Mouse (Mus musculus) myocyte (in vitro differentiated cells): ENCODE measurements around the gene Ddx6. TPM values are rescaled to one million over a fixed set of nuclear protein-coding genes. Genes with fewer than 3 reads are reported as not detected.

Source experiments
- H3K27me3 ChIP-seq: one replicate; pipeline ENCODE4 v1.6.1; 2011; ENCODE audit not compliant: control insufficient read depth, insufficient read depth, insufficient read length
- H3K36me3 ChIP-seq: one replicate; pipeline ENCODE4 v1.6.1; 2011; ENCODE audit not compliant: control insufficient read depth, insufficient read depth
- H3K4me2 ChIP-seq: one replicate; pipeline ENCODE4 v1.6.1; 2011; ENCODE audit warnings: low read depth, control low read depth
- H3K4me3 ChIP-seq: one replicate; pipeline ENCODE4 v1.5.1; 2011; ENCODE audit warnings: mild to moderate bottlenecking, control low read depth, moderate library complexity
- H3K79me2 ChIP-seq: one replicate; pipeline ENCODE4 v1.6.1; 2011; ENCODE audit not compliant: control insufficient read depth, insufficient read depth
- H3ac ChIP-seq: one replicate; pipeline ENCODE4 v1.6.1; 2011; ENCODE audit not compliant: control insufficient read depth, insufficient read length
- CEBPB ChIP-seq: IDR thresholded peaks from 2 replicates; pipeline ENCODE4 v1.6.1; 2011; ENCODE audit warnings: mild to moderate bottlenecking, moderate library complexity; ENCODE audit not compliant: poor library complexity, insufficient read depth, severe bottlenecking
- E2F4 ChIP-seq: IDR thresholded peaks from one replicate; pipeline ENCODE4 v1.6.1; 2011; ENCODE audit warnings: mild to moderate bottlenecking, control low read depth, moderate library complexity; ENCODE audit not compliant: insufficient read depth
- MAX ChIP-seq: IDR thresholded peaks from one replicate; pipeline ENCODE4 v1.6.1; 2011; ENCODE audit warnings: low read depth, mild to moderate bottlenecking, control low read depth
- MYOD1 ChIP-seq, 3 experiments: IDR thresholded peaks; one replicate each; pipeline ENCODE4 v1.6.1; 2011; ENCODE audit warnings: control low read depth in 2 of 3, low read depth in 2 of 3, mild to moderate bottlenecking in 2 of 3, moderate library complexity in 1 of 3; ENCODE audit not compliant: insufficient read length in 2 of 3, control insufficient read depth in 1 of 3
- MYOG ChIP-seq, 3 experiments: IDR thresholded peaks; one replicate each; pipeline ENCODE4 v1.6.1; 2011; ENCODE audit warnings: control low read depth in 2 of 3, low read depth in 2 of 3, mild to moderate bottlenecking in 2 of 3; ENCODE audit not compliant: insufficient read length in 2 of 3, control insufficient read depth in 1 of 3, insufficient read depth in 1 of 3
- POLR2A ChIP-seq: IDR thresholded peaks from one replicate; pipeline ENCODE4 v1.6.1; 2011; ENCODE audit warnings: low read depth, mild to moderate bottlenecking, control low read depth, moderate library complexity; ENCODE audit not compliant: insufficient read length
- POLR2AphosphoS2 ChIP-seq: IDR thresholded peaks from one replicate; pipeline ENCODE4 v1.6.1; 2011; ENCODE audit warnings: low read depth, control low read depth; ENCODE audit not compliant: insufficient read length
- REST ChIP-seq: IDR thresholded peaks from one replicate; pipeline ENCODE4 v1.6.1; 2011; ENCODE audit warnings: mild to moderate bottlenecking, control low read depth, moderate library complexity; ENCODE audit not compliant: insufficient read depth, insufficient read length
- SRF ChIP-seq: IDR thresholded peaks from one replicate; pipeline ENCODE4 v1.6.1; 2011; ENCODE audit warnings: low read depth; ENCODE audit not compliant: control insufficient read depth, insufficient read length
- TCF12 ChIP-seq: IDR thresholded peaks from one replicate; pipeline ENCODE4 v1.6.1; 2011; ENCODE audit warnings: mild to moderate bottlenecking, control low read depth; ENCODE audit not compliant: poor library complexity, insufficient read depth, severe bottlenecking
- TCF3 ChIP-seq: IDR thresholded peaks from one replicate; pipeline ENCODE4 v1.6.1; 2011; ENCODE audit warnings: low read depth, control low read depth; ENCODE audit not compliant: insufficient read length
- USF1 ChIP-seq: IDR thresholded peaks from one replicate; pipeline ENCODE4 v1.6.1; 2011; ENCODE audit warnings: low read depth, mild to moderate bottlenecking, control low read depth, moderate library complexity
- polyA plus RNA-seq: library from polyadenylated mRNA; unstranded; fragments of >200 nt; fragmentation: generic; extraction: Trizol; gene quantifications from one replicate; pipeline ENCODE4 v1.2.1, GENCODE M21; 2012; ENCODE audit warnings: missing spikeins

Ddx6 gene
- polyA plus RNA-seq, 1 experiment = 25.8 TPM

GRCm38 (mm10) chr9:44640646-44641357, 36.1 kb downstream of the Ddx6 start:
- Histone ChIP-seq H3ac (no peak overlapping the region), H3K36me3 (peaks cover 10% of the 10 kb centered on the region), H3K27me3 (no peaks in the 10 kb centered on the region), H3K4me2 (no peak overlapping the region), H3K79me2 (no peaks in the 10 kb centered on the region), H3K4me3 (no peak overlapping the region)
- no peak for TF ChIP-seq SRF
- no peak for TF ChIP-seq POLR2AphosphoS2
- no peak for TF ChIP-seq E2F4
- no peak for TF ChIP-seq CEBPB
- no peak for TF ChIP-seq REST
- TF ChIP-seq MYOG (IDR thresholded peaks at IDR 0.05; ENCODE audit: control insufficient read depth in 1 of 3, insufficient read depth in 1 of 3, insufficient read length in 2 of 3, low read depth in 2 of 3) = no peak
- no peak for TF ChIP-seq POLR2A
- TF ChIP-seq MYOD1 (IDR thresholded peaks at IDR 0.05; ENCODE audit: control insufficient read depth in 1 of 3, insufficient read length in 2 of 3, low read depth in 2 of 3) = no peak
- TF ChIP-seq MAX = no peak
- TF ChIP-seq TCF12 = no peak
- TF ChIP-seq TCF3 = no peak
- TF ChIP-seq USF1 = no peak

- H3K27me3 ChIP-seq = no peaks in the 10 kb centered on the region
- no peak overlapping the region for H3K4me3 ChIP-seq
- no peaks in the 10 kb centered on the region for H3K79me2 ChIP-seq
Measured at GRCm38 (mm10) chr9:44641616-44642015, 36.9 kb downstream of the Ddx6 start.

GRCm38 (mm10) chr9:44643103-44643502, 38.4 kb downstream of the Ddx6 start:
- no peak overlapping the region for H3K4me2 ChIP-seq
- H3K36me3 ChIP-seq = peaks cover 4% of the 10 kb centered on the region
- no peaks in the 10 kb centered on the region for H3K79me2 ChIP-seq
- no peak overlapping the region for H3K4me3 ChIP-seq
- H3K27me3 ChIP-seq = no peaks in the 10 kb centered on the region
- TF ChIP-seq CEBPB (no peak), TCF3 (no peak), REST (no peak), USF1 (no peak), POLR2A (no peak), SRF (no peak)
- no peak overlapping the region for H3ac ChIP-seq

More at GRCm38 (mm10) chr9:44641616-44642015, 36.9 kb downstream of the Ddx6 start:
- H3K4me2 ChIP-seq = no peak overlapping the region
- peaks cover 4% of the 10 kb centered on the region for H3K36me3 ChIP-seq
- TF ChIP-seq TCF3 (no peak), POLR2A (no peak), REST (no peak), MYOG (IDR thresholded peaks at IDR 0.05; ENCODE audit: control insufficient read depth in 1 of 3, insufficient read depth in 1 of 3, insufficient read length in 2 of 3, low read depth in 2 of 3) (no peak), MAX (no peak), TCF12 (no peak), CEBPB (no peak)
- H3ac ChIP-seq = no peak overlapping the region

GRCm38 (mm10) chr9:44644186-44644585, 39.5 kb downstream of the Ddx6 start:
- Histone ChIP-seq H3K4me3 (no peak overlapping the region), H3K79me2 (no peaks in the 10 kb centered on the region), H3ac (no peak overlapping the region), H3K36me3 (peaks cover 4% of the 10 kb centered on the region), H3K4me2 (no peak overlapping the region), H3K27me3 (no peaks in the 10 kb centered on the region)
- TF ChIP-seq E2F4 = no peak
- TF ChIP-seq REST = no peak
- TF ChIP-seq MYOG (IDR thresholded peaks at IDR 0.05; ENCODE audit: control insufficient read depth in 1 of 3, insufficient read depth in 1 of 3, insufficient read length in 2 of 3, low read depth in 2 of 3) = no peak
- no peak for TF ChIP-seq MYOD1 (IDR thresholded peaks at IDR 0.05; ENCODE audit: control insufficient read depth in 1 of 3, insufficient read length in 2 of 3, low read depth in 2 of 3)
- TF ChIP-seq CEBPB = no peak
- no peak for TF ChIP-seq TCF12
- TF ChIP-seq POLR2A = no peak
- TF ChIP-seq MAX = no peak
- TF ChIP-seq TCF3 = no peak
- TF ChIP-seq POLR2AphosphoS2 = no peak
- no peak for TF ChIP-seq SRF
- TF ChIP-seq USF1 = no peak

- Histone ChIP-seq H3K4me2 (no peak overlapping the region), H3K27me3 (no peaks in the 10 kb centered on the region), H3K4me3 (no peak overlapping the region), H3ac (no peak overlapping the region), H3K79me2 (no peaks in the 10 kb centered on the region), H3K36me3 (peaks cover 2% of the 10 kb centered on the region)
- TF ChIP-seq TCF12 (no peak), USF1 (no peak), MYOD1 (IDR thresholded peaks at IDR 0.05; ENCODE audit: control insufficient read depth in 1 of 3, insufficient read length in 2 of 3, low read depth in 2 of 3) (no peak), MAX (no peak), TCF3 (no peak), E2F4 (no peak), MYOG (IDR thresholded peaks at IDR 0.05; ENCODE audit: control insufficient read depth in 1 of 3, insufficient read depth in 1 of 3, insufficient read length in 2 of 3, low read depth in 2 of 3) (no peak), CEBPB (no peak), SRF (no peak), POLR2A (no peak), POLR2AphosphoS2 (no peak), REST (no peak)
Measured at GRCm38 (mm10) chr9:44645481-44645880, 40.8 kb downstream of the Ddx6 start.
